Mouse (Mus musculus) midbrain, embryonic 16.5 days (tissue): Measurements from ENCODE around the gene Brap. TPM values are rescaled to one million over a fixed set of nuclear protein-coding genes. Genes with fewer than 3 reads are reported as not detected.

Experiments used
- ATAC-seq: fragments of 200-750 bp; cut with Nextera tagmentation; 2 replicates; pipeline ENCODE4 v1.8.0; 2017; ENCODE audit warnings: moderate TSS enrichment
- H3K27ac ChIP-seq: fragments of 300-500 bp; sonication (generic); 2 replicates; pipeline ENCODE4 v1.5.1; 2014; ENCODE audit warnings: mild to moderate bottlenecking, low read length, mixed read lengths
- H3K27me3 ChIP-seq: fragments of 300-500 bp; sonication (generic); 2 replicates; pipeline ENCODE4 v1.6.1; 2014; ENCODE audit warnings: low read depth, low read length, mixed read lengths; ENCODE audit not compliant: control insufficient read depth, insufficient read depth
- H3K36me3 ChIP-seq: fragments of 300-500 bp; sonication (generic); 2 replicates; pipeline ENCODE4 v1.6.1; 2014; ENCODE audit warnings: mild to moderate bottlenecking, low read length, moderate library complexity, mixed read lengths; ENCODE audit not compliant: control insufficient read depth, insufficient read depth
- H3K4me1 ChIP-seq: fragments of 300-500 bp; sonication (generic); 2 replicates; pipeline ENCODE4 v1.6.1; 2014; ENCODE audit warnings: mild to moderate bottlenecking, low read length, mixed read lengths; ENCODE audit not compliant: control insufficient read depth, insufficient read depth
- H3K4me2 ChIP-seq: fragments of 300-500 bp; sonication (generic); 2 replicates; pipeline ENCODE4 v1.6.1; 2014; ENCODE audit warnings: mild to moderate bottlenecking, low read length, mixed read lengths
- H3K4me3 ChIP-seq: fragments of 300-500 bp; sonication (generic); 2 replicates; pipeline ENCODE4 v1.5.1; 2014; ENCODE audit warnings: low read depth, mild to moderate bottlenecking, low read length, moderate library complexity, mixed read lengths
- H3K9ac ChIP-seq: fragments of 300-500 bp; sonication (generic); 2 replicates; pipeline ENCODE4 v1.6.1; 2014; ENCODE audit warnings: low read depth, low read length, mixed read lengths
- H3K9me3 ChIP-seq: fragments of 300-500 bp; sonication (generic); replicated peaks from 2 replicates; pipeline ENCODE4 v1.6.1; 2014; ENCODE audit warnings: mild to moderate bottlenecking, low read length, mixed read lengths; ENCODE audit not compliant: control insufficient read depth, poor library complexity, severe bottlenecking
- WGBS: fragments of 180-500 bp; shearing (Covaris S2); extraction: QIAGEN DNeasy Blood & Tissue Kit; methylation state at CpG from one replicate; pipeline ENCODE4 v1.1.7; 2014; 5-methylcytosine and 5-hydroxymethylcytosine counted together
- polyA plus RNA-seq: library from polyadenylated mRNA; unstranded; fragments of >200 nt; fragmentation: Nextera tagmentation; extraction: Ambion mirVana; gene quantifications from 2 replicates; pipeline ENCODE4 v1.2.1, GENCODE M21; 2015

The Brap gene
- polyA plus RNA-seq, 1 experiment from 2014 or later: 43.3 TPM

DNA sequence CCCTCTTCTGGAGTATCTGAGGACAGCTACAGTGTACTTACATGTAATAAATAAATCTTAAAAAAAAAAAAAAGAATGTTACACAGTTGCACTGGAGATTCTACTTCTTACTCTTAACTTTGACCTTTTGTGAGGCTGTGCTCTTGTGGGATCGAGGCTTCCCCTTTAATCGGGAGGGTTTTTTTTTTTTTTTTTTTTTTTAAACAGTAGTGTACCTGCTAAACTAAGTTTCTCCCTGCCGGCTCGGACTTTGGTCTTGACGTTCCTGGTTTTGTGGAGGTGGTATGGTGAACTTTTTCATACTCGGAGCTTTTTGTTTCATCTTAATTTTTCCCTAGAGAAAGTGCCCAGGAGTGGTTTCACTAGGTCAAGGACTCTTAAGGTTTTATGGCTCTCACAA, 54.6 kb downstream of the Brap start:
- peaks cover 47% of the 10 kb centered on the region for H3K4me1 ChIP-seq
- H3K4me3 ChIP-seq: no peak overlapping the region
- H3K9me3 ChIP-seq: no peaks in the 10 kb centered on the region
- no peak overlapping the region for H3K9ac ChIP-seq
- 87% methylated on average over 6 of the region's 6 CpGs for WGBS
- no peaks in the 10 kb centered on the region for H3K36me3 ChIP-seq
- no peak for ATAC-seq
- no peak overlapping the region for H3K27ac ChIP-seq
- H3K4me2 ChIP-seq: no peak overlapping the region
- no peaks in the 10 kb centered on the region for H3K27me3 ChIP-seq

DNA sequence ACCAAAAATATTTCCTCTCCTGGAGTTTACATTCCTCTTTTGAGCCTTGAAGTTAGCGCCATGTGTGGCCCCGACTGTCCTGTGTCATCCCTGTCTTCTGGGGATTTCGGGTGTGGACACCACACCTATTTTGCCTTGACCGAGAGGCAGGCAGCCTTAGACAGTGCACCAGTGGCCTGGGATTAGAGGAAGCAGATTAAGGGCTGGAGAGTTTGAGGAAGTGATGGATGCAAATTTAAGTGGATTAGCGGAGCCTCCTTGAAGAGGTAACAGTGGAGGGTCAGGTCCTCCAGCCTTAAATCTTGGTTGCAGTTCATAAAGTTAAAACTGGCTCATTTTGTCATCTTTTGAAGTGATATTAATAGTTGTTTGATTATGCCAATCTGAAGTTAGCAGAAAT, 58.1 kb downstream of the Brap start:
- H3K27me3 ChIP-seq: no peaks in the 10 kb centered on the region
- H3K4me1 ChIP-seq: peaks cover 41% of the 10 kb centered on the region
- no peaks in the 10 kb centered on the region for H3K36me3 ChIP-seq
- H3K9me3 ChIP-seq: no peaks in the 10 kb centered on the region
- no peak overlapping the region for H3K27ac ChIP-seq
- H3K9ac ChIP-seq: no peak overlapping the region
- WGBS: 76% methylated on average over 5 of the region's 5 CpGs
- H3K4me3 ChIP-seq: no peak overlapping the region
- no peak overlapping the region for H3K4me2 ChIP-seq
- no peak for ATAC-seq

DNA sequence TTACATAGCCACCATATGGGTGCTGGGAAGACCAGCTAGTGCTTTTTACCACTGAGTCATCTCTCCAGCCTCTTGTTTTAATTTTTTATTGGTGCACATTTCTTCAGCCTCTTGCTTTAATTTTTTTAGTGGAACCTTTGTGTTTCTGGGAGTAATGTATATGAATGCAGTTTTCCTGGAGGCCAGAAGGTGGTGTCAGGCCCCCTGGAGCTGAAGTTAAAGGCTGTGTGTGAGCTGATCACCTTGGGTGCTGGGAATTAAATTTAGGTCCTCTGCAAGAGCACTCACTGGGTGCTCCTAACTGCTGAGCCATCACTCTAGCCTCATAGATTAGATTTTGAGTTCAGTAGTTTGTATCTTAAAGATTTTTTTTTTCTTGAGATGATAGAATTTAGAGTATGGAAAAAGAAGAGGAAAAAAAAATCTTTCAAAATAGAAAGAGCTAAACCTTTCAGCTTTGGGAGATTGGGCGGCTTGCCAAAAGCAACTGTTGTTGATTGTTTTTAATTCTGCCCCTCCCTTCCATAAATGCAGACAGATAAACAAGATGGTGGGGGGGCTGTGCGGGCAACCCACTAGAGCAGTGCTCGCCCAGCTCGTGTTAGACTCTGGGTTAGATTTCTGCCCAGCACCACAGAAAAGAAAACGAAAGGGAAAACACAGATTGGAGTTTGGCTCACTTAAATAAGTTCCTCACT, 60.7 kb downstream of the Brap start:
- no peak overlapping the region for H3K4me3 ChIP-seq
- H3K36me3 ChIP-seq: no peaks in the 10 kb centered on the region
- no peak overlapping the region for H3K27ac ChIP-seq
- WGBS: 93% methylated on average over 5 of the region's 5 CpGs
- H3K9ac ChIP-seq: no peak overlapping the region
- no peaks in the 10 kb centered on the region for H3K9me3 ChIP-seq
- H3K4me1 ChIP-seq: peaks cover 18% of the 10 kb centered on the region
- H3K4me2 ChIP-seq: no peak overlapping the region
- ATAC-seq: no peak
- H3K27me3 ChIP-seq: no peaks in the 10 kb centered on the region

DNA sequence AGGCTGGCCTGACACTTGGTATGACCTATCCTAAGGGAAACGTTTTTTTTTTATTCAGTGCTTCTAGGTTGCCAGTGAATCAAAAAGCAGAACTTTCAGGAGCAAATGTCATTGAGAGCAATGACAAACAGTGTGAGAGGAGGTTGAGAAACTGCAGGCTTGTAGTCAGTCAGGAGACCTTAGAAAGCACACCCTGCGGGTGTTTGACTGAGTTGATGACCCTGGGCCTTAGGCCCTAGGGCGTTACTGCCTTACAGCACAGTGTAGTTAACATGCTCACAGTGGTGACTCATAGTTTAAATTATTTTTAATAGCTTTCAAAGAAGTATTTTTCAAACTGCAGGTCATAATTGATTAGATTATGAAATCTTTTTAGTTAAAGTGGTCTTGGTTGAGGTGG, 61.5 kb downstream of the Brap start:
- WGBS: 82% methylated on average over 3 of the region's 3 CpGs

DNA sequence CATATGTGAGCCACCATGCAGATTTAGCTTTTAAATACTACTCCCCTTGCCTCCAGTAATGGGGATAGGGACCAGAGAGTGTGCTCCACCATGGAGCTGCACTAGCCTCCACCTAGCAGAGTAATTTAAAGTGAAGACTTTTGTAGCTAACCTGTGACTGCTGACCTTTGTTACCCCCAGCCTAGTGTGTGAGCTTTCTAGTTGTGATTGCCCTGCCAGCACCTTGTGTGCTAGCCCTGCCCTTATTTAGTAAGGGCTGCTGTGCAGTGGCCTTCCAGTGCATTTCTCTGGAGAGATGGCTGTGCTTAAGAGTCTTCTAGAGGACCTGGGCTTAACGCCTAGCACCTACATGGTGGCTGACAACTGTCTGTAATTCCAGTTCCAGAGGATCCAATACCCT, 64.3 kb downstream of the Brap start:
- peaks cover 3% of the 10 kb centered on the region; the same call in 1 of the 2 replicates for H3K4me1 ChIP-seq
- no peaks in the 10 kb centered on the region for H3K9me3 ChIP-seq
- H3K36me3 ChIP-seq: no peaks in the 10 kb centered on the region
- H3K4me2 ChIP-seq: no peak overlapping the region
- no peak overlapping the region for H3K4me3 ChIP-seq
- H3K9ac ChIP-seq: no peak overlapping the region
- ATAC-seq: no peak
- H3K27me3 ChIP-seq: no peaks in the 10 kb centered on the region
- WGBS: 88% methylated on average over 1 of the region's 1 CpGs
- H3K27ac ChIP-seq: no peak overlapping the region

More for the DNA sequence above, 61.5 kb downstream of the Brap start:
- no peaks in the 10 kb centered on the region for H3K36me3 ChIP-seq
- no peak overlapping the region for H3K4me3 ChIP-seq
- no peaks in the 10 kb centered on the region for H3K9me3 ChIP-seq
- H3K9ac ChIP-seq: no peak overlapping the region
- no peak for ATAC-seq
- H3K27me3 ChIP-seq: no peaks in the 10 kb centered on the region
- peaks cover 16% of the 10 kb centered on the region for H3K4me1 ChIP-seq
- H3K27ac ChIP-seq: no peak overlapping the region
- H3K4me2 ChIP-seq: no peak overlapping the region

DNA sequence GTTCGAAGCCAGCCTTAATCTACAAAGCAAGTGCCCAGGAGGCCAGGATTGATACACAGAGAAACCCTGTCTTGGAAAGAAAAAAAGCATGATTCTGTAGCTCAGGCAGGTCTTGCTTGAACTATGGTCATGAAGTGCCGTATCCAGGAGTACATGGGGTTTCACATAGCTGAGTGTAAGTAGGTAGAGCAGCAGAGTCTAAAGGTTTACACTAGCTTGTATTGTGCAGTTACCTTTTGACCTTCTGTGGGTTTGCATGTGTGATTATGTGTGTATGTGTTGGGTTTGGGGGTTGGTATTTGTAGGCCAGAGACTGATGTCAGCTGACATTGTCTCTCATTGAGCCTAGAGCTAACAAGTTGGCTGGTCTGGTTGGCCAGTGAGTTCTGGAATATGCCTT, 69.7 kb downstream of the Brap start:
- Histone ChIP-seq H3K27ac (no peak overlapping the region), H3K36me3 (no peaks in the 10 kb centered on the region), H3K27me3 (no peaks in the 10 kb centered on the region), H3K4me3 (no peak overlapping the region), H3K4me2 (no peak overlapping the region), H3K9me3 (no peaks in the 10 kb centered on the region), H3K9ac (no peak overlapping the region), H3K4me1 (no peaks in the 10 kb centered on the region)
- ATAC-seq: no peak
- WGBS: 100% methylated on average over 2 of the region's 2 CpGs

DNA sequence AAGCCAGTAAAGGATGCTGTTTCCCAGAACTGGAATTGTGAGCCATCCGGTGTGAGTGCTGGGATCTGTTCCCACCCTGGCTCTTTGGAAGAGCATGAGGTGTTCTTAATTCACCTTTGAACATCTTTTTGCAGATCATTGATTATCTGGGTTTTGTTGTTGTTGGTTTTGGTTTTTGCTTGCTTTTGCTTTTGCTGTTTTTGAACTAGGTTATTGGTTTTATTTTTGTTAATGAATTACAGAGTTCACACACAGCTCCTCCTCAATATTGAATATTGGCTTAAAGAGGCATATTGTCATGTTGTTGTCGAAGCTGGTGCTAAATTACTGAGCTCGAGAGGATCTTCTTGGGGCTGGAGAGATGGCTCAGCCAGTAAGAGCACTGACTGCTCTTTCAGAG, 76.3 kb downstream of the Brap start:
- H3K27me3 ChIP-seq: no peaks in the 10 kb centered on the region
- no peak for ATAC-seq

More for the DNA sequence above, 76.3 kb downstream of the Brap start:
- Histone ChIP-seq H3K27ac (no peak overlapping the region), H3K9ac (no peak overlapping the region), H3K9me3 (no peaks in the 10 kb centered on the region), H3K4me1 (no peaks in the 10 kb centered on the region), H3K4me2 (no peak overlapping the region), H3K4me3 (no peak overlapping the region), H3K36me3 (no peaks in the 10 kb centered on the region; the same call in 1 of the 2 replicates)
- 92% methylated on average over 3 of the region's 3 CpGs for WGBS

Other genes with a start within 250 kb of the Brap start
- gene Tmem116, start 208.7 kb upstream of the Brap start, polyA plus RNA-seq: 1.9 and 2.2 TPM in 2 replicates
- 174 and 182 TPM in 2 replicates for gene Erp29, start 208.1 kb upstream of the Brap start, polyA plus RNA-seq
- gene Adam1b, start 157.1 kb upstream of the Brap start, polyA plus RNA-seq: not detected in 2 replicates
- 4.9 and 6.5 TPM in 2 replicates for gene Adam1a, start 115.1 kb upstream of the Brap start, polyA plus RNA-seq
- not detected in 2 replicates for gene Gm42878, start 115.1 kb upstream of the Brap start, polyA plus RNA-seq
- gene Mapkapk5, start 114.7 kb upstream of the Brap start, polyA plus RNA-seq: 58.8 and 64.1 TPM in 2 replicates
- gene Aldh2, start 66.7 kb upstream of the Brap start, polyA plus RNA-seq: 129 and 141 TPM in 2 replicates
- 1.4 and 1.9 TPM in 2 replicates for gene Acad12, start 41.6 kb upstream of the Brap start, polyA plus RNA-seq
- gene Acad10, start within 50 bp of the Brap start, polyA plus RNA-seq: 1.7 and 2.1 TPM in 2 replicates
- gene Atxn2, start 50.8 kb downstream of the Brap start, polyA plus RNA-seq: 60.1 and 65.5 TPM in 2 replicates
- 6.1 and 6.7 TPM in 2 replicates for gene Sh2b3, start 177.1 kb downstream of the Brap start, polyA plus RNA-seq
- 43.4 and 51.3 TPM in 2 replicates for gene Pheta1, start 188.4 kb downstream of the Brap start, polyA plus RNA-seq